Mouse (Mus musculus) liver, embryonic 11.5 days (tissue): ENCODE measurements around the gene Supt4a. TPM values are rescaled to one million over a fixed set of nuclear protein-coding genes. Genes with fewer than 3 reads are reported as not detected.
A peak's percentile ranks its signal among the peaks of the same experiment; 100 is the strongest.

Experiments
- ATAC-seq: fragments of 200-750 bp; cut with Nextera tagmentation; replicated peaks from 2 replicates; pipeline ENCODE4 v1.8.0; 2017; ENCODE audit warnings: moderate number of reproducible peaks, mild to moderate bottlenecking, moderate TSS enrichment, moderate library complexity; ENCODE audit not compliant: low FRiP score
- DNase-seq: peaks from one replicate; pipeline ENCODE4 v3.0.0-alpha.2; 2017; ENCODE audit warnings: low spot score
- H3K27ac ChIP-seq: fragments of 300-500 bp; sonication (generic); 2 replicates; pipeline ENCODE4 v1.5.1; 2014; ENCODE audit warnings: mild to moderate bottlenecking, low read depth, low read length, control low read depth
- H3K27me3 ChIP-seq: fragments of 300-500 bp; sonication (generic); replicated peaks from 2 replicates; pipeline ENCODE4 v1.6.1; 2014; ENCODE audit warnings: low read length, mixed read lengths; ENCODE audit not compliant: control insufficient read depth, insufficient read depth
- H3K36me3 ChIP-seq: fragments of 300-500 bp; sonication (generic); 2 replicates; pipeline ENCODE4 v1.6.1; 2014; ENCODE audit warnings: mild to moderate bottlenecking, low read length, moderate library complexity, mixed read lengths; ENCODE audit not compliant: control insufficient read depth, insufficient read depth
- H3K4me1 ChIP-seq: fragments of 300-500 bp; sonication (generic); replicated peaks from 2 replicates; pipeline ENCODE4 v1.6.1; 2014; ENCODE audit warnings: low read length, mixed read lengths; ENCODE audit not compliant: control insufficient read depth, insufficient read depth
- H3K4me2 ChIP-seq: fragments of 300-500 bp; sonication (generic); 2 replicates; pipeline ENCODE4 v1.6.1; 2014; ENCODE audit warnings: mild to moderate bottlenecking, control low read depth, moderate library complexity
- H3K4me3 ChIP-seq: fragments of 300-500 bp; sonication (generic); 2 replicates; pipeline ENCODE4 v1.5.1; 2014; ENCODE audit warnings: low read depth, low read length, control low read depth
- H3K9ac ChIP-seq: fragments of 300-500 bp; sonication (generic); 2 replicates; pipeline ENCODE4 v1.6.1; 2014; ENCODE audit warnings: low read depth, low read length, control low read depth
- H3K9me3 ChIP-seq: fragments of 300-500 bp; sonication (generic); 2 replicates; pipeline ENCODE4 v1.6.1; 2016; ENCODE audit warnings: low read length, inconsistent platforms, mixed read lengths; ENCODE audit not compliant: control insufficient read depth
- WGBS: fragments of 180-500 bp; shearing (Covaris S2); extraction: QIAGEN DNeasy Blood & Tissue Kit; methylation state at CpG from one replicate; pipeline ENCODE4 v1.1.7; 2014; 5-methylcytosine and 5-hydroxymethylcytosine counted together
- polyA plus RNA-seq: library from polyadenylated mRNA; unstranded; fragments of >200 nt; fragmentation: Nextera tagmentation; extraction: Ambion mirVana; gene quantifications from 2 replicates; pipeline ENCODE4 v1.2.1, GENCODE M21; 2014

The Supt4a gene
- polyA plus RNA-seq, 1 experiment from 2014 or later: 240 TPM

- WGBS: 52% methylated on average over 18 of the region's 18 CpGs
Observed at GRCm38 (mm10) chr11:87728850-87729592, 8.3 kb upstream of the Supt4a start.

GRCm38 (mm10) chr11:87729593-87730185 lies 7.7 kb upstream of the Supt4a start:
- Histone ChIP-seq H3K36me3 (peaks cover 6% of the 10 kb centered on the region; the same call in 1 of the 2 replicates), H3K9me3 (no peaks in the 10 kb centered on the region), H3K27ac (peak overlapping the region; percentile 98), H3K4me1 (peaks cover 79% of the 10 kb centered on the region), H3K9ac (peak overlapping the region; percentile 68), H3K4me3 (peak overlapping the region; percentile 33), H3K4me2 (peak overlapping the region; percentile 68), H3K27me3 (no peaks in the 10 kb centered on the region)
- ATAC-seq (peak; percentile 63), DNase-seq (no peak)
- WGBS: 55% methylated on average over 13 of the region's 13 CpGs

More at GRCm38 (mm10) chr11:87728850-87729592, 8.3 kb upstream of the Supt4a start:
- Histone ChIP-seq H3K9me3 (no peaks in the 10 kb centered on the region), H3K4me1 (peaks cover 78% of the 10 kb centered on the region), H3K36me3 (peaks cover 6% of the 10 kb centered on the region; the same call in 1 of the 2 replicates), H3K27me3 (no peaks in the 10 kb centered on the region), H3K4me2 (peak overlapping the region; percentile 68), H3K4me3 (peak overlapping the region; percentile 33), H3K9ac (peak overlapping the region; percentile 68), H3K27ac (peak overlapping the region; percentile 98)
- ATAC-seq (0 out of 2 replicates have a peak, but pooled peaks have one; percentile 9), DNase-seq (no peak)

- DNase-seq: no peak
- Histone ChIP-seq H3K27me3 (no peaks in the 10 kb centered on the region), H3K9me3 (no peaks in the 10 kb centered on the region), H3K4me1 (peaks cover 79% of the 10 kb centered on the region), H3K27ac (peak overlapping the region; percentile 98), H3K9ac (peak overlapping the region; percentile 30; the same call in 1 of the 2 replicates), H3K4me2 (peak overlapping the region; percentile 68), H3K36me3 (peaks cover 6% of the 10 kb centered on the region; the same call in 1 of the 2 replicates), H3K4me3 (no peak overlapping the region; the same call in 1 of the 2 replicates)
- WGBS: 69% methylated on average over 10 of the region's 10 CpGs
- ATAC-seq: no peak
Observed at GRCm38 (mm10) chr11:87730652-87731310, 6.6 kb upstream of the Supt4a start.

- peaks cover 6% of the 10 kb centered on the region for H3K36me3 ChIP-seq
- H3K4me1 ChIP-seq: peaks cover 57% of the 10 kb centered on the region
- no peak for DNase-seq
- H3K4me2 ChIP-seq: peak overlapping the region; percentile 54
- 50% methylated on average over 5 of the region's 5 CpGs for WGBS
- H3K27ac ChIP-seq: peak overlapping the region; percentile 96
- ATAC-seq: no peak
- H3K27me3 ChIP-seq: no peaks in the 10 kb centered on the region
- H3K9me3 ChIP-seq: no peaks in the 10 kb centered on the region
- peak overlapping the region; percentile 55 for H3K9ac ChIP-seq
- no peak overlapping the region for H3K4me3 ChIP-seq
Observed at GRCm38 (mm10) chr11:87734346-87734745, 3.0 kb upstream of the Supt4a start.

GRCm38 (mm10) chr11:87735691-87736090 lies 1.7 kb upstream of the Supt4a start:
- Histone ChIP-seq H3K4me3 (no peak overlapping the region), H3K27me3 (no peaks in the 10 kb centered on the region), H3K9ac (peak overlapping the region; percentile 77), H3K4me1 (peaks cover 46% of the 10 kb centered on the region), H3K4me2 (peak overlapping the region; percentile 92), H3K27ac (peak overlapping the region; percentile 96), H3K9me3 (no peaks in the 10 kb centered on the region), H3K36me3 (peaks cover 17% of the 10 kb centered on the region)
- no peak for ATAC-seq
- WGBS: 49% methylated on average over 6 of the region's 6 CpGs
- DNase-seq: no peak

- 2% methylated on average over 31 of the region's 31 CpGs for WGBS
- peak; percentile 80 for ATAC-seq
- peak; percentile 73 for DNase-seq
- peak overlapping the region; percentile 92 for H3K4me2 ChIP-seq
- peaks cover 41% of the 10 kb centered on the region for H3K4me1 ChIP-seq
- H3K9me3 ChIP-seq: no peaks in the 10 kb centered on the region
- peak overlapping the region; percentile 96 for H3K27ac ChIP-seq
- peak overlapping the region; percentile 77 for H3K9ac ChIP-seq
- H3K4me3 ChIP-seq: peak overlapping the region; percentile 97
- no peaks in the 10 kb centered on the region for H3K27me3 ChIP-seq
- peaks cover 12% of the 10 kb centered on the region for H3K36me3 ChIP-seq
Observed at GRCm38 (mm10) chr11:87736647-87737134, 661 bp upstream of the Supt4a start.

GRCm38 (mm10) chr11:87743691-87744090 lies 6.3 kb downstream of the Supt4a start:
- no peak for DNase-seq
- ATAC-seq: no peak
- Histone ChIP-seq H3K4me2 (no peak overlapping the region), H3K4me1 (peaks cover 9% of the 10 kb centered on the region; the same call in 1 of the 2 replicates), H3K9me3 (no peaks in the 10 kb centered on the region), H3K9ac (no peak overlapping the region), H3K36me3 (peaks cover 37% of the 10 kb centered on the region), H3K27me3 (no peaks in the 10 kb centered on the region), H3K4me3 (no peak overlapping the region), H3K27ac (no peak overlapping the region)
- WGBS: 95% methylated on average over 3 of the region's 3 CpGs

GRCm38 (mm10) chr11:87744964-87745363 lies 7.6 kb downstream of the Supt4a start:
- 59% methylated on average over 4 of the region's 4 CpGs for WGBS
- H3K27ac ChIP-seq: no peak overlapping the region

More at GRCm38 (mm10) chr11:87744964-87745363, 7.6 kb downstream of the Supt4a start:
- ATAC-seq: no peak
- Histone ChIP-seq H3K36me3 (peaks cover 32% of the 10 kb centered on the region), H3K4me1 (peaks cover 9% of the 10 kb centered on the region), H3K4me3 (no peak overlapping the region), H3K4me2 (no peak overlapping the region), H3K27me3 (no peaks in the 10 kb centered on the region), H3K9me3 (no peaks in the 10 kb centered on the region), H3K9ac (no peak overlapping the region)
- no peak for DNase-seq
